Mouse (Mus musculus): Measurements from ENCODE around the gene Tceal7.

- TF ChIP-seq CTCF (IDR thresholded peaks at IDR 0.05; ENCODE audit: low read depth, low read length) (no peak), GATA1 (IDR thresholded peaks at IDR 0.05; ENCODE audit: borderline replicate concordance, low read length) (no peak), TAL1 (conservative IDR thresholded peaks at IDR 0.05; ENCODE audit: low read depth, low read length) (no peak), POLR2AphosphoS5 (IDR thresholded peaks at IDR 0.05; ENCODE audit: insufficient replicate concordance, low read depth, low read length) (no peak), GATA2 (IDR thresholded peaks at IDR 0.05; ENCODE audit: borderline replicate concordance, low read depth, low read length) (no peak)
Observed at GRCm38 (mm10) chrX:136275386-136275785, 60.8 kb downstream of the Tceal7 start.

Measured in G1E (cell line).